Mouse (Mus musculus): ENCODE data around the gene Crtc2. TPM values are rescaled to one million over a fixed set of nuclear protein-coding genes. Genes with fewer than 3 reads are reported as not detected.
"Not testable (repeated sequence)": the region's sequence is repeated elsewhere in the genome, so short reads cannot be mapped to it uniquely, and the experiment has no call there.

Crtc2 gene
- total and polyA plus RNA-seq, 3 experiments, result 7.1 to 66.9 TPM; not detected in 1

GRCm38 (mm10) chr3:90250791-90251190 is 3.2 kb upstream of the Crtc2 start:
- no peaks in the 10 kb centered on the region for H3K9me3 ChIP-seq (replicated peaks; ENCODE audit: insufficient read depth, low read length)
- H3K4me3 ChIP-seq (ENCODE audit: control insufficient read depth in 1 of 2, insufficient read depth in 1 of 2, low read depth in 2 of 2, low read length in 2 of 2), result no peak overlapping the region
- no peak overlapping the region for H3K9ac ChIP-seq (ENCODE audit: control insufficient read depth, low read depth, low read length, poor library complexity, severe bottlenecking)
- no peaks in the 10 kb centered on the region for H3K27me3 ChIP-seq (ENCODE audit: control insufficient read depth in 1 of 2, insufficient read depth in 2 of 2, low read length in 2 of 2)
- no peak overlapping the region for H3K27ac ChIP-seq (ENCODE audit: control insufficient read depth, low read depth, low read length)
- H3K36me3 ChIP-seq (ENCODE audit: control insufficient read depth in 1 of 2, insufficient read depth in 2 of 2, low read length in 2 of 2), result peaks cover 0 to 12% of the 10 kb centered on the region in 2 experiments; a peak in 3 of 4 replicates
- H3K4me1 ChIP-seq (ENCODE audit: control insufficient read depth in 1 of 2, insufficient read depth in 2 of 2, low read length in 2 of 2), result peaks cover 8 to 10% of the 10 kb centered on the region in 2 experiments; a peak in 3 of 4 replicates
- no peak for DNase-seq (ENCODE audit: low read depth, low spot score)
- TF ChIP-seq MXI1 (IDR thresholded peaks at IDR 0.05; ENCODE audit: low read depth, low read length) (no peak), MEF2A (IDR thresholded peaks at IDR 0.05; ENCODE audit: extremely low read depth, insufficient replicate concordance, low read depth, low read length, poor library complexity, severe bottlenecking) (no peak), ELF1 (IDR thresholded peaks at IDR 0.05; ENCODE audit: low read depth, low read length) (no peak), GATA1 (IDR thresholded peaks at IDR 0.05; ENCODE audit: low read depth, low read length) (no peak), NRF1 (IDR thresholded peaks at IDR 0.05; ENCODE audit: insufficient read depth, low read depth, low read length, poor library complexity, severe bottlenecking) (no peak), USF2 (IDR thresholded peaks at IDR 0.05; ENCODE audit: borderline replicate concordance in 1 of 2, insufficient read depth in 1 of 2, low read depth in 1 of 2, low read length in 2 of 2) (no peak), ETS1 (IDR thresholded peaks at IDR 0.05; ENCODE audit: low read depth, low read length) (no peak), RCOR1 (IDR thresholded peaks at IDR 0.05; ENCODE audit: low read depth, low read length) (no peak), TAL1 (IDR thresholded peaks at IDR 0.05; ENCODE audit: low read length) (no peak), JUND (IDR thresholded peaks at IDR 0.05; ENCODE audit: low read depth, low read length) (no peak), MYB (IDR thresholded peaks at IDR 0.05; ENCODE audit: low read depth, low read length) (no peak)
- H3K79me2 ChIP-seq (ENCODE audit: control insufficient read depth, insufficient read depth, low read length, poor library complexity), result peaks cover 21% of the 10 kb centered on the region

- H3K9me3 ChIP-seq (replicated peaks; ENCODE audit: insufficient read depth, low read length); H3K4me1 ChIP-seq (ENCODE audit: control insufficient read depth in 1 of 2, insufficient read depth in 2 of 2, low read length in 2 of 2); DNase-seq (ENCODE audit: low read depth, low spot score); H3K27me3 ChIP-seq (ENCODE audit: control insufficient read depth in 1 of 2, insufficient read depth in 2 of 2, low read length in 2 of 2); H3K9ac ChIP-seq (ENCODE audit: control insufficient read depth, low read depth, low read length, poor library complexity, severe bottlenecking); H3K36me3 ChIP-seq (ENCODE audit: control insufficient read depth in 1 of 2, insufficient read depth in 2 of 2, low read length in 2 of 2); H3K27ac ChIP-seq (ENCODE audit: control insufficient read depth, low read depth, low read length); H3K4me3 ChIP-seq (ENCODE audit: control insufficient read depth in 1 of 2, insufficient read depth in 1 of 2, low read depth in 2 of 2, low read length in 2 of 2): not testable (repeated sequence)
- H3K79me2 ChIP-seq (ENCODE audit: control insufficient read depth, insufficient read depth, low read length, poor library complexity), result peaks cover 27% of the 10 kb centered on the region
Observed at GRCm38 (mm10) chr3:90251731-90252226, 2.2 kb upstream of the Crtc2 start.

GRCm38 (mm10) chr3:90252659-90253058 is 1.3 kb upstream of the Crtc2 start:
- H3K27ac ChIP-seq (ENCODE audit: control insufficient read depth, low read depth, low read length); H3K9ac ChIP-seq (ENCODE audit: control insufficient read depth, low read depth, low read length, poor library complexity, severe bottlenecking); H3K27me3 ChIP-seq (ENCODE audit: control insufficient read depth in 1 of 2, insufficient read depth in 2 of 2, low read length in 2 of 2); H3K9me3 ChIP-seq (replicated peaks; ENCODE audit: insufficient read depth, low read length); H3K4me1 ChIP-seq (ENCODE audit: control insufficient read depth in 1 of 2, insufficient read depth in 2 of 2, low read length in 2 of 2); H3K36me3 ChIP-seq (ENCODE audit: control insufficient read depth in 1 of 2, insufficient read depth in 2 of 2, low read length in 2 of 2); DNase-seq (ENCODE audit: low read depth, low spot score); H3K4me3 ChIP-seq (ENCODE audit: control insufficient read depth in 1 of 2, insufficient read depth in 1 of 2, low read depth in 2 of 2, low read length in 2 of 2): not testable (repeated sequence)
- peaks cover 29% of the 10 kb centered on the region for H3K79me2 ChIP-seq (ENCODE audit: control insufficient read depth, insufficient read depth, low read length, poor library complexity)

GRCm38 (mm10) chr3:90253174-90253573 is 789 bp upstream of the Crtc2 start:
- not testable (repeated sequence) for H3K27ac ChIP-seq (ENCODE audit: control insufficient read depth, low read depth, low read length); H3K27me3 ChIP-seq (ENCODE audit: control insufficient read depth in 1 of 2, insufficient read depth in 2 of 2, low read length in 2 of 2); H3K9me3 ChIP-seq (replicated peaks; ENCODE audit: insufficient read depth, low read length); H3K36me3 ChIP-seq (ENCODE audit: control insufficient read depth in 1 of 2, insufficient read depth in 2 of 2, low read length in 2 of 2); DNase-seq (ENCODE audit: low read depth, low spot score); H3K4me3 ChIP-seq (ENCODE audit: control insufficient read depth in 1 of 2, insufficient read depth in 1 of 2, low read depth in 2 of 2, low read length in 2 of 2); H3K4me1 ChIP-seq (ENCODE audit: control insufficient read depth in 1 of 2, insufficient read depth in 2 of 2, low read length in 2 of 2); H3K9ac ChIP-seq (ENCODE audit: control insufficient read depth, low read depth, low read length, poor library complexity, severe bottlenecking)
- peaks cover 27% of the 10 kb centered on the region for H3K79me2 ChIP-seq (ENCODE audit: control insufficient read depth, insufficient read depth, low read length, poor library complexity)
